Mouse (Mus musculus): ENCODE data around the gene Bahcc1. TPM values are rescaled to one million over a fixed set of nuclear protein-coding genes. Genes with fewer than 3 reads are reported as not detected.

Bahcc1 gene
- polyA plus RNA-seq, 1 experiment from 2014 or later: 14.3 TPM

DNA sequence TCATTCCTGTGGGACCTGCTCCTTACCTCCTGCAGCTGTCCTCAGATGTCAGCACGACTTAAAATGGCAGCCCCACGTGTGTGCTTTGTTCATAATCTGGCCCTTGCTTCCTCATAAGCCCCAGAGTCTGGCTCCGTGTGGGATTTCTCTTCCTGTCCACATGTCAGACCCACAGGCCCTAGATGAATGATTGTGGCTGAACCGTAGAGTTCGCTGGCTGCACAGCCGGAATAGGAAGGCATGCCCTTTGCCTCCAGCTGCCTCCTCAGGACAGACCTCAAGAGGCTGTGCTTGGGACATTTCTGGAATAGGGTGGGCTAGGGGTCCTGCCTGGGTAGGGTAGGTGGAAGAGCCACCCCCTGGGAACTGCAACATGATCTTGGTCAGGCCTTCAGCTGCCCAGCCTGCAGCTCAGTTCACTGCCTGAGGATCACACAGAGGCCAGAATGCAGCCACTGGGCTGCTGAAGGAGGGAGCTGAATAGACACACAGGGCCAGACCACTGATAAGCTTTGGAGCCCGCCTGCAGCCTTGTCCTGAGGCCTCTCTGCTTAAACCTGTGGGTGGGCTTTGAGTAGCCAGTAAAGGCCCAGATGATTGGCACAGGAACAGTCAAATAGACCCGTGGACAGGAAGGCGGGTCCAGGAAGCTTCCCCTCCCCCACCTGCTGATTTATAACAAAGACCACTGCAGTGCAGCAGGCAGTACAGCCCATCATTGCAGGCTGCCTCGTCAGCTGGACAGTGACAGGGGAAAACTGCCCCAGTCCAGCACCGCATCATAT, 16.0 kb upstream of the Bahcc1 start:
- H3K27ac ChIP-seq (replicated peaks): peak overlapping the region; percentile 93
- H3K36me3 ChIP-seq: peaks cover 14% of the 10 kb centered on the region
- no peaks in the 10 kb centered on the region for H3K27me3 ChIP-seq (ENCODE audit: low read depth, poor library complexity, severe bottlenecking)
- H3K4me3 ChIP-seq: peak overlapping the region; percentile 37
- peaks cover 69% of the 10 kb centered on the region for H3K4me1 ChIP-seq
- DNase-seq (ENCODE audit: low spot score): peak; percentile 93
- H3K9me3 ChIP-seq (replicated peaks): peaks cover 14% of the 10 kb centered on the region
- WGBS: 11% methylated on average over 11 of the region's 11 CpGs

DNA sequence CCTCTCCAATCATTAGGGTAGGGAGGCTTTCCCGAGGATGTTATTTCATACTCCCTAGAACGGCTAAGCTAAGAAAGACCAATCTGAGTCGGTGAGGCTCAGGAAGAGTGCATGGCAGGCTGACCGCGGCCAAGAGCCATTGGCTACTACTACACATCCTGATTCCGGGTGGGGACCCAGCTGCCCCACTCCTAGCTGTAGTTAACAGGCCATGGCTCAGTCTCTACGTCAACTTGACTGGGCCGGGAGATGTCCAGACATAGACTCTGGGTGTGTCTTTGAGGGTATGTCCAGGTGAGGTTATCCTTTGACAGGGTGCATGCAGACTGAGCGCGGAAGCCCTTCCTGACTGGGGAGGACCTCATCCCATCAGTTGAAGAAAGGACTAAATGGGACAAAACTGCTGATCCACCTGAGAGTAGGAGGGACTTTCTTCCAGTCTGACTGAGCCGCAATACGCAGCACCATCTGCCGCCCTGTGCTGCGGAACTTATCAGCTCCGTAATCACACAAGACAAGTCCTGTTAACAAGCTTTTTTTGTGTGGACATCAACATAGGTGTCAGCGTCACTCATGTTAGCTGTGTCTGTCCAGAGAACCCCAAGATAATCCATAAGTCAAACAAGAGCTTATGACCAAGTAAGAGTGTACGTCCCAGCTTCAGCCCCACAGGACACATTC, 14.4 kb upstream of the Bahcc1 start:
- H3K4me1 ChIP-seq: peaks cover 85% of the 10 kb centered on the region
- H3K27me3 ChIP-seq (ENCODE audit: low read depth, poor library complexity, severe bottlenecking): no peaks in the 10 kb centered on the region
- no peak for DNase-seq (ENCODE audit: low spot score)
- WGBS: 90% methylated on average over 17 of the region's 17 CpGs
- no peak overlapping the region; the same call in 1 of the 2 replicates for H3K4me3 ChIP-seq
- H3K36me3 ChIP-seq: peaks cover 10% of the 10 kb centered on the region
- H3K9me3 ChIP-seq (replicated peaks): peaks cover 10% of the 10 kb centered on the region
- H3K27ac ChIP-seq (replicated peaks): peak overlapping the region; percentile 93

DNA sequence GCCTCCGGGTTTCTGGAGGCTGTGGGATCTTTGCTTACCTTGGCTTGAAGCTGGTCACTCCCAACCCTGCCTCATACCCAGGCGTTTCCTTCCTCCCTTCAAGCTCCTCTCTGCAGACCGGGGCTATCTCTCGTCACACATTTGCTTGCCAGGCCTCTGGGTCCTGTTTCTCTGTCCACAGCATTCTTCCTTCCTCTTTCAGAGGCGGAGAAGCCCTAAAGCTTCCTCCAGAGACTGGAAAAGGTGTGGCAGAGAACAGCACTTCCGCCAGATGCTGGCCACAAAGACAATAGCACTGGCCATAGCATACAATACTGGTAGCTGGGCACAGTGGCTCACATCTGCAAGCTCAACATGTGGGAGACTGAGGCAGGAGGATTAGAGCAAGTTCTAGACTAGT, 13.8 kb upstream of the Bahcc1 start:
- Histone ChIP-seq H3K4me1 (peaks cover 91% of the 10 kb centered on the region), H3K27ac (replicated peaks) (peak overlapping the region; percentile 93), H3K9me3 (replicated peaks) (peaks cover 4% of the 10 kb centered on the region; the same call in 1 of the 2 replicates), H3K4me3 (no peak overlapping the region; the same call in 1 of the 2 replicates), H3K36me3 (peaks cover 3% of the 10 kb centered on the region), H3K27me3 (ENCODE audit: low read depth, poor library complexity, severe bottlenecking) (no peaks in the 10 kb centered on the region)
- 78% methylated on average over 6 of the region's 6 CpGs for WGBS
- no peak for DNase-seq (ENCODE audit: low spot score)

DNA sequence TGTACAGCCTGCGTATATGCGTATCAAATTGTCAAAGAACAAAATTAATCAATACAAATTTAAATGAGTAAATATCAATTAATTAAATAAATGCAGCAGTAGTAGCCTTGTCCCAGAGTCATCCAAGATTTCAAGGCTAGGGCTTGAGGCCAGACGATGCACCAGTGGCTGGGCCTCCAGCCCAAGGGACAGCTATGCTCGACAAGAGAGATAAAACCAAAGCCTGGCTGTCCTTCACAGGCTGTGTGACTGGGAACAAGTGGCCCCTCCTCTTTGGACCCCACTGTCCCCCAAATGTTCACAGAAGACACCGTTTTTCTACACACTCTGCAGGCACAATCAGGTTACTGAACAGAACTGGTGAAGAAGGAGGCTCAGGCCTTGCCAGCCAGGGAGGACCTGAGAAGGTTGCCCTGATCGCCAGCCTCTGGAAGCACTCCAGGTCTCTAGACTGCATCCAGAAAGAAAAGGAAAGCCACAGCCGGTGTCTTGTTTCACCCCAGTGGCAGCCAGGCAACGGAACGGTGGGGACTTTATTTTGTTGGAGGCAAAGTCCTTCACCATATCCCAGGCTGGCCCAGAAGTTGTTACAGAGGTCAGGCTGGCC, 12.7 kb upstream of the Bahcc1 start:
- H3K4me1 ChIP-seq: peaks cover 100% of the 10 kb centered on the region
- H3K27me3 ChIP-seq (ENCODE audit: low read depth, poor library complexity, severe bottlenecking): no peaks in the 10 kb centered on the region
- peak overlapping the region; percentile 17; the same call in 1 of the 2 replicates for H3K4me3 ChIP-seq
- H3K36me3 ChIP-seq: no peaks in the 10 kb centered on the region
- DNase-seq (ENCODE audit: low spot score): no peak
- whole genome bisulfite sequencing: 56% methylated on average over 9 of the region's 9 CpGs
- H3K27ac ChIP-seq (replicated peaks): peak overlapping the region; percentile 76
- no peaks in the 10 kb centered on the region for H3K9me3 ChIP-seq (replicated peaks)

DNA sequence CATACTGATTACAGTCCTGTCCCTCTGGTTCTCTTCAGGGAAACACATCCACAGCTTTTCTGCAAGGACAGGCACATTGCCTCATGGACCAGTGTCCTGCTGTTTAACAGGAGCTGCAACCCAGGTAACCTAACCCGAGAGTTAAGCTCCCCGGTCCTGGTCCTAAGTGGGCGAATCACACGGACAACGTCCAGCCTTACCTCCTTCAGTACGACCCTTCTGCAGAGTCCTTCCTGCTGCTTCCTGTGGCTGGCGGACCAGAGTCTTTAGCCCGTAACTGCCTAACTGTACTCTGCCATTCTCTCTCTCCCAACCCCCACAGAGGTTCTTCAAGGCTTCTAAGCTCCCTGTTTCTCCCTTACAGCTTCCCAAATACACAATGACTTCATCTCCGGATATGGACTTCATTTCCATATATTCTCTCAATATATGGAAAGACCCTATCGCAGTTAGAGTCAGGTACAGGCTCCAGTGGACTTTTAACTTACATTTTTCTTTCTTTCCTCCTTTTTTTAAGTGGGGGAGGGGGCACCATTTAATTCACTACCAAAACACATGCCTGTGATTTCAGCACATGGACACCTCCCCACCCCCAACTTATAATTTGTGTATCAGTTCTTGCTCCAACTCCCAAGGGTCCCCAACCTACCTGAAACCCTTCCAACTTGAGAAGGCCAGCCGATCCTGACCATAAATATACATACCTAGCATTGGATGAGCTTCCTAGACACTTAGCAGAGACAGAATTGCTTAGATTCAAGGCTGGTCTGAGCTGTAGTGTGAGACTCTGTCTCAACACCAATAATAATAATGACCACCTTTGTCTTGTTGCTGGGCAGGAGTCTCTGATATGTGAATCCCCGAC, 11.6 kb upstream of the Bahcc1 start:
- peak overlapping the region; percentile 100 for H3K27ac ChIP-seq (replicated peaks)
- no peaks in the 10 kb centered on the region for H3K36me3 ChIP-seq
- H3K4me1 ChIP-seq: peaks cover 100% of the 10 kb centered on the region
- 72% methylated on average over 12 of the region's 12 CpGs for WGBS
- no peak overlapping the region for H3K4me3 ChIP-seq
- no peak for DNase-seq (ENCODE audit: low spot score)
- H3K9me3 ChIP-seq (replicated peaks): no peaks in the 10 kb centered on the region
- H3K27me3 ChIP-seq (ENCODE audit: low read depth, poor library complexity, severe bottlenecking): no peaks in the 10 kb centered on the region

DNA sequence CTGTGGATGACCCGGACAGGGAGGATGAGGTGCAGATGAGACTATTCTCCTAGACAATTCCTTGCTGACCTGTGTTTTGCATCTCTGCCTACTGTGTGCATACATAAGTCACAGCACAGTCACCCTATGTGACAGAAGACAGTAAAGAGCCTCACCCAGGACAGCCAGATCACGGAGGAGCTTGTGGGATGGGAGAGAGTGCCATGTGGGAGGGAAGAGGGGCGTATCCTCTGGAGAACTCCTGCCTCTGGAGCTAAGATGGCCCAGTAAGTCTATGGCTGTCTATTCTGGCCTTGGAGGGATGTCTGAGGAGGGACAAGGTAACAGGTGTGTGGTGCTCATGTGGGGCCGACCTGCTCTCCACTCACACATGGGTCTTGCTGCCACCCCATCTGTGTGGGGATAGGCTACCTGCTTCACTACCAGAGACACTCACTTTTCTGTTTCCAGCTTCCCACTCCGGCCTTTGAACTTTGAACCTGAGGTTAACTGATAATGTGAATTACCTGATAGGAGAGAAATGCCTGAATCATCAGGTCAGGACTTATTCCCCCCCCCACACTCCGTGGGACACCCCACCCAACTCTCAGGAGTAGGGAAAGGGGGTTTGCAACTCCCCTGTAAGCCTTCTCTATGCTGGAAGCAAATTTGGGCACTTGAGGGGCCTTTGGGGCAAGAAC, 10.2 kb upstream of the Bahcc1 start:
- H3K4me3 ChIP-seq: no peak overlapping the region
- WGBS: 82% methylated on average over 6 of the region's 6 CpGs
- peaks cover 100% of the 10 kb centered on the region for H3K4me1 ChIP-seq
- H3K36me3 ChIP-seq: no peaks in the 10 kb centered on the region
- DNase-seq (ENCODE audit: low spot score): no peak
- peak overlapping the region; percentile 100 for H3K27ac ChIP-seq (replicated peaks)
- no peaks in the 10 kb centered on the region for H3K9me3 ChIP-seq (replicated peaks)
- no peaks in the 10 kb centered on the region for H3K27me3 ChIP-seq (ENCODE audit: low read depth, poor library complexity, severe bottlenecking)

DNA sequence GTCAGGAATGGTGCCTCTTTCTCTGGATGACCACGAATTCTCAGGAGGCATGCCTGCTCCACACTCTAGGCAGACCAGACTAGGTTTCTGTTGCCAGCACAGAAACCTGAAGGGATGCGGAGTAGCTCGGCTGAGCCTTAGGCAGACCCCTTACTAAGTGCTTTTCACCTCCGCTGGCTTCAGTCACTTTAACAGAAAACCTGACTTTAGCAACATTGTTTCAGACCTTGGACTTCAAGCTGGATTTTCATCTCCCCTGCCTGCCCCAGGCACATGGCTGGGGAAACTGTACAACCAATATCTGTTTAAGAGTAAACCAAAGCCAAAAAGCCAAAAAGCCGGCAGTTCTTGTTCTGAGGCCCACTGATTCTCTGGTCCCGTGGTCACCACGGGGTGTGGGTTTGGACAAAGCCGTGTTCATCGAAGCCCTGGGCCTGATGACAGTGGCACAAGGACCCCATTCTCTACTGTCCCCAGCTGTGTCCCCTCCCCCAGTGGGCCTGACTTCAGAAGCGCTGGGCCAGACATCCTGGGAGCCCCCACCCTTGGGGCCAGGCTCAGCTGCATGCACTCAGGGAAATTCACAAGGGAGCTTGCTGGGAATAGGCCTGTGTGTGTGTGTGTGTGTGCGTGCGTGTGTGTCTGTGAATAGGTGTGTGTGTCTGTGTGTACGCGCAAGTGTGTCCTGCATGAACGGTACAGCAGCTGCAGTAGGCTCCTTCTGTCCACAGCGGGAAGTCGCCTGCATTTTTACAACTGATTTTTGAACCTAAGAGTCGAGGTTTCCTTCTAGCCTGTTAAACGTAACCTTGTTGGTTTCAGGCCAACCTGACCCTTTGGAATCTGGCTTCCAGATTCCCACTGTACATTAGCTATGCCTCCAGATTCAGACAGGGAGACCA, 8.9 kb upstream of the Bahcc1 start:
- WGBS: 52% methylated on average over 19 of the region's 19 CpGs
- peak overlapping the region; percentile 98; the same call in 1 of the 2 replicates for H3K4me3 ChIP-seq
- no peaks in the 10 kb centered on the region for H3K9me3 ChIP-seq (replicated peaks)
- H3K4me1 ChIP-seq: peaks cover 100% of the 10 kb centered on the region
- no peaks in the 10 kb centered on the region for H3K27me3 ChIP-seq (ENCODE audit: low read depth, poor library complexity, severe bottlenecking)
- peak; percentile 63 for DNase-seq (ENCODE audit: low spot score)
- H3K27ac ChIP-seq (replicated peaks): peak overlapping the region; percentile 100
- H3K36me3 ChIP-seq: peaks cover 3% of the 10 kb centered on the region; the same call in 1 of the 2 replicates

DNA sequence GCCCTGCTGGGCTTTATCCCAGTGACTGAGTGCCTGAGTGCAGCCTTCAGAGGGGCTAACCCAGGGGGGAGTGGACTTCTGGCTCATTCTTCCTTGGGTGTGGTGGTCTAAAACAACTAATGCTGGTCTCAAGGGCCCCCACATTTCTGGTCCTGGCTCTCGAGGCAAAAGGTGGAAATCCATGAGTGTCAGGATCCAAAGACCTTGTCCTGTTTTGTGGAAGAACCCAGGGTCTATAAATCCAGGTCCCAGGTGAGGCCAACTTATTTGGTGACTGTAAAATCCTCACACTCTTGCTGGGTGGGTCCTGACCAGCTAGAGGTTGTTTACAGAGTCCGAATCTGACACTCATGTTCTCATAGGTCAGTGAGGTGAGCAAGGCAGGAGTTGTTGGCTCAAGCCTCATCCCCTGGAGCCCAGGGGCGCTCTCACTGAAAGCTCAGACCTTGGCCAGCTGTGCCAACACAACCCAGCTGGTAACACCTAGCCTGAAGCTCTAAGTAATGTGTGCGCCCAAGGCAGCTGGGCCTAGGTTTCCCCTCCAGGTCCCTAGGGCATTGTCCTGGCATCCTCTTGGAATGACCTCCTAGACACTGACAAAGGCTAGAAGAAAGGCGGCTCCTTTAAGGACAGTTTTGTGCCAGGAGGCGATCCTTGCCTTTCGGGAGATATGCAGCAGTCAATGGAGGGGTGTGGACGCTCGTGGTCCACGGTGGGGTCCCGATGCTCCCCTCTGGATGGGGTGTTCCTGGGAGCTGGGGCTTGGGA, 8.1 kb upstream of the Bahcc1 start:
- Histone ChIP-seq H3K4me3 (peak overlapping the region; percentile 98), H3K27ac (replicated peaks) (peak overlapping the region; percentile 100), H3K4me1 (peaks cover 100% of the 10 kb centered on the region), H3K36me3 (peaks cover 3% of the 10 kb centered on the region; the same call in 1 of the 2 replicates), H3K27me3 (ENCODE audit: low read depth, poor library complexity, severe bottlenecking) (no peaks in the 10 kb centered on the region), H3K9me3 (replicated peaks) (no peaks in the 10 kb centered on the region)
- WGBS: 21% methylated on average over 11 of the region's 11 CpGs
- peak; percentile 50 for DNase-seq (ENCODE audit: low spot score)

DNA sequence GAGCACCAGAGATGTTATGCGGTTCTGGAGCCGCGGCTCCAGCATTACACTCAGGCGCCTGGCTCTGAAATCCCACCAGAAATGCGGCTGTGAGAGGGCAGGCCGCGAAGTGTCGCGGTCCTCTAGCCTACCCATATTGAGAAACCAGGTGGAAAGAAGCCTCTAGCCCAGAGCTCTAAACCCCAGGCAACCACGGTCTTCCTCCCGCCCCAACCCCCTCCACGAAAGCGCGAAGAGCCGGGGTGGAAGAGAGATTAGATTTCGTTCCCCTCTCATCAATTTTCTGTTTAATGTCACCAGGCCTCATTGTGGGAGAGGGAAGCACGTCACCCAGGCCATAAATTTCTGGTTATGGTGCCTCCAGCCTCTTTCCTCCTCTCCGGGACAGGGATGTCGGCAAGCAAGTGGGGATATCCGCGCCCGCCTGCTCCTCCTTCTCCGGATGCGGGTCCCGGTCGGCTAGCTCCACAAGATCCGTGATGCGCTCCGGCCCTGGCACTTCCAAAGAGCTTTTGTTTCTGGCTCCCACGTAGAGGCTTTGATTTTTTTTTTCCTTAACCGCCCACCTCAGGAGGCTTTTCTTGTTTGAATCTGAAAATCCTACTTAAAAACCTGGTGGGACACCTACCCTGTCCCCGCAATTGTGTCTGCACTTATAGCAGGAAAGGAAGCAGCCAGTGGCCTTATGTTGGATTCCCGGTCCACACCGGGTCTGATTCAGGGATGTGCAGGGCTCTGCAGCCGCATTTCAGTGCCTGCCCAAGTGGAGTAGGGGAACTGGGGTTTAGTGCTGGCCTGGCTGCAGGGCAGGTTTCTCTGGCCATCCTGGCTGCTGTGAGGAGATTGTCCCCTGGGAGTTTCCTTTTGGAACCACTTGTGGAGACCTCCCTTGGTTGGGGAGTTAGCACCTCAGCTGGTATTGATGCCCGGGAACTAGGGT, 7.2 kb upstream of the Bahcc1 start:
- H3K4me3 ChIP-seq: peak overlapping the region; percentile 98
- H3K27me3 ChIP-seq (ENCODE audit: low read depth, poor library complexity, severe bottlenecking): no peaks in the 10 kb centered on the region
- peaks cover 96% of the 10 kb centered on the region for H3K4me1 ChIP-seq
- H3K27ac ChIP-seq (replicated peaks): peak overlapping the region; percentile 100
- peak; percentile 63 for DNase-seq (ENCODE audit: low spot score)
- WGBS: 5% methylated on average over 36 of the region's 36 CpGs
- no peaks in the 10 kb centered on the region for H3K9me3 ChIP-seq (replicated peaks)
- peaks cover 3% of the 10 kb centered on the region; the same call in 1 of the 2 replicates for H3K36me3 ChIP-seq
